Mouse (Mus musculus) urinary bladder, postnatal 10 days (tissue): Measurements from ENCODE around the gene Nol3.
A peak's percentile ranks its signal among the peaks of the same experiment; 100 is the strongest.

ENCODE experiments used
- DNase-seq: peaks from one replicate; pipeline ENCODE4 v3.0.0; 2022; ENCODE audit warnings: low spot score

The Nol3 gene

DNA sequence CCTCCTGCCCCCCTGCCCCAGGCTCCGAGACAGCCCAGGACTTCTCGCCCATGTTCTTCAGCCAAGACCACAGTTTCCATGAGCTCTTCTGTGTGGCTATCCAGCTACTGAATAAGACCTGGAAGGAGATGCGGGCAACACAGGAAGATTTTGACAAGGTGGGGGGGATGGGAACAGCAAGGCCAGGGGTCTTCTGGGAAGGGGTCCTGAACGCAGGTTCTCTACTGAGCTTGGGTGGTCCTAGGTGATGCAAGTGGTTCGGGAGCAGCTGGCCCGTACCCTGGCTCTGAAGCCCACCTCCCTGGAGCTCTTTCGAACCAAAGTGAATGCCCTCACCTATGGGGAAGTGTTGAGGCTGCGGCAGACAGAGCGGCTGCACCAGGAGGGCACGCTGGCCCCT lies 32.5 kb downstream of the Nol3 start:
- DNase-seq: no peak

DNA sequence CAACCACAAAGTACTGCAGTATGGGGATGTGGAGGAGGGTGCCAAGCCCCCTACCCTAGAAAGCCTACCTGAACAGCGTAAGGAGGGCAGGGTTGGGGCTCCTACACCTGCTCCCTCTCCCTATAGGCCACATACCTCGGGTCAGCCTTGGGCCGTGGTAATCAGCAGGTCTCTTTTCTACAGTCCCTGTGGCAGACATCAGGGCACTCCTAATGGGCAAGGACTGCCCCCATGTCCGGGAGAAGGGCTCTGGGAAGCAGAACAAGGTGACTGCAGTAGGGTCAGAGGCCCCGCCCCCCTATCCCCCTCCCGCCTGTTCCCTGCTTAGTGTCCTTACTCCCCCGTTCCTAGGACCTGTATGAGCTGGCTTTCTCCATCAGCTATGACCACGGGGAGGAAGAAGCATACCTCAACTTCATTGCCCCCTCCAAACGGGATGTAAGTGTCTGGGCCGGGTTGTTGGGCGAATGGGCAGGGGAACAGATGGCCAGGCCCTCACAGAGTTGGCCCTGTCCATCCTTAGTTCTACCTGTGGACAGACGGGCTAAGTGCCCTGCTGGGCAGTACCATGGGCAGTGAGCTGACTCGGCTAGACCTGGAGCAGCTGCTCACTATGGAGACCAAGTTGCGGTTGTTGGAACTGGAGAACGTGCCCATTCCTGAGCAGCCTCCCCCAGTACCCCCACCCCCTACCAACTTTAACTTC lies 33.4 kb downstream of the Nol3 start:
- DNase-seq: no peak

DNA sequence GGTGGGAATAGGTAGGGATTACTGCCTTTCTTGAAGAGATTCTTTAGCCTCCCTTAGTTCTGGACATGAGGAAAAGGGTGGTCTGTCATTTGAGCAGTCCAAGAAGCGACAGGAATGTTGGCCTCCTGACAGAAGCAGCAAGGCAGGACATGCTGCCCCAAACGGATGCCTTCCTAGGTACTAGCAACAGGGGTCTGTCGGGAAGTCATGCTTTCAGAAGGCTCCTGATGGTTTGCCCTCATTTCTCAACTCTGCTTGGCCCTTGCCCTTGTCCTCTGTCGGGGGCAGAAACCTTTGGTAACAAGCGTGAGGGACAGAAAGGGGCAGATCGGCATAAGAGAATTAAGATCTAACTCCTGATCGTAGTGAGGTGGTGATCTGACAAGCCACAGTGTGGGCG lies 34.2 kb downstream of the Nol3 start:
- DNase-seq: no peak

DNA sequence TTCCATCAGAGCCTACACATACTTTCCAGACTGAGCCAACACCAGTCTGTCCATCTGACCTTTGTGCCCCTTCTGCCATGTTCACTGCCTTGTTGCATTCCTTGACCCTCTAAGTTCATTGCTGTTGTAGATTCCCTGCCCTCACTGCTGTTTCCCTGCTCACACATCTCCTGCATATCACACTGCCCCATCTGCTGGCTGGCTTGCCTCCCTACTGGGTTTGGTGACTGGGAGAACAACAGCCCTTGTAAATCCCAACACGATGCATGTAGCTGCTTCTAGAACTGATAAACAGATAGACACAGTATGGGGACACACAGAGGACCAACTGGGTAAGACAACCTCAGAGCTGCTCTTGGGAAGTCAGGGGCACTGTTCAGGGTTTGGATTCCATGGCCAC lies 35.8 kb downstream of the Nol3 start:
- no peak for DNase-seq

DNA sequence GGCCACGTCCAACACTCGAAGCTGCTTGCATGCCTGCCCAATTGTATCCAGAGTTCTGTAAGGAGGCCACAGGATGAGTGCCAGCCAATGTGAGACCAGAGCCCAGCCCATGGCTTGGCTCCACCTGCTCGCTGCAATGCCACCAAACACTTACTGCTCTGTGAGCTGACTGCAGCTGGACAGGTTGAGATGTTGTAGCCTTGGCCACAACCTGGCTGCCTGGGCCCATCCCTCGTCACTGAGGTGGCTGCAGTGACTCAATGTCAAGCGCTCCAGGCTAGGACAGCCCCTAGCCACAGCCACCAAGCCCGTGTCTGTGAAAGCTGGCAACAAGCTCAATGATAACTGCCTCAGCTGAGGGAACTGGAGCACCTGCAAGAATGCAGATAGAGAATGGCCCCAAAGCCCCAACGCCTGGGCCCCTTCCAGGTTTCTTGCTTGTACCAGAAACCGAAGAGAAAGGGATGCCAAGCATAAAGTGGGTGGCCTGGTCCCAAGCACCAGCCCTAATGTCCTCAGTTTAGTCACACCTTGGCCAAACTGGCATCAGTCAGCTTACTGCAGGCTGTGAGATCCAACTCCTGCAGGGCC lies 37.0 kb downstream of the Nol3 start:
- no peak for DNase-seq

DNA sequence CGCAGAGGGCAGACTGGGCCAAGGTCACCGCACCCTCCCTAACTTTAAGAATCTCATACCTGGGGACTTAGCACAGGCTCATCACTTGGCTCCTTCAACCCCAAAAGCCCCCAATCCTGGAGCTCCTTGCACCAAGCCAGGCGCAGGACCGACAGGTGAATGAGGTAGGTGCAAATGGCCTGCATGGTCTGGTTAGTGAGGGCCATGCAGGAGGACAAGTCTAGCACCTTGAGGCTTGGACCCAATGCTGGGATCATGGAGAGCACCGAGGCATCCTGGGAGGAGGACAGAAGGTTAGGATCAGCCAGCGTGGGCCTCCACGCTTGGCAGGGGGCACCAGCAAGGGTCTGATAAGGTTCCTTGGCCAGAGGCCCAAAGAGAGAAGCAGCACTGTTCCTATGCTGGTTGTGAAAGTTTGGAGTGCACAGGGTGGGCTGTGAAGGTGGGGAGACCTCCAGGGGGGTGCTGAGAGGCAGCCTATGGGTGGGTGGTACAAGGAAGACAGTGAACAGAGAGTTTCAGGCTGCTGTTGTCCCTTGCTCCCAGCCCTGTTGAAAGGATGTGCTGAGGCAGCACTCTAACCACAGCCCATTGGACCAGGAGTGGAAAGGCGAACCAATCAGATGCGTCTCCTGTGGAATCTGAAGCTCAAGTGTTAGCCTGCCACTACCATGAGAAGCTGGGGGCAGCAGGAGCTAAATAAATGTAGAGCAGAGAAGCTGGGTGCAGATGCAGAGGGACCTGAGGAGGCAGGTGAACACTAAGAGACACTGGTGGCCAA lies 37.9 kb downstream of the Nol3 start:
- DNase-seq: no peak

DNA sequence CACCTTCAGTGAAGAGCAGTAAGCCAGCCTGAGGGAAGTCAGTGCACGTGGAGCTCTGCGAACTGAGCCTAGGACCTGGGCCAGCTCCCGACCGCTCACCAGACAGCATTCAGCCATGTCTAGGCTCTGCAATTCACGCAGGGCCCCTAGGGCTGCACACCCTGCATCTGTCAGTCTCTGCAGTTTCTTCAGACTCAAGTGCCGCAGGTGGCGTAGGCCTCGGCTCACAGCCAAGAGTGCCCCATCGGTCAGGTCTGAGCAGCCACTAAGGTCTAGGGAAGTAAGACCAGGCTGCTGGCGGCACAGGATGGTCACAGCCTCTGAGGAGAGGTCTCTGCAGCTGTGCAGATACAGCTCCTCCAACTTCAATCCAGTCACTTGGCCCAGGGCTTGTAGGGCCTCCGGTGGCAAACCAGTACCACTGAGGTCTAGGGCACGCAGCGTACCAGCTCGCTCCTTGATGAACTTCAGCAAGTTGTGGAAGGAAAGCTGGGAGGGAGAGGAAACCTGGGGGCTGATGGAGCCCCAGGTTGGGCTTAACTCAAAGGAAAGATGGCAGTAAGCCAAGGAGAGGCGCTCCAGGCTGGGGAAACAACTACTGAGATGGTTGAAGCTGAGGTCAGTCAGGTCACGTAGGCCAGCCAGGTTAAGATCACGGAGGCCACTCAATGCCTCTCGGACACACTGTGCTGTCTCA lies 39.3 kb downstream of the Nol3 start:
- DNase-seq: no peak

DNA sequence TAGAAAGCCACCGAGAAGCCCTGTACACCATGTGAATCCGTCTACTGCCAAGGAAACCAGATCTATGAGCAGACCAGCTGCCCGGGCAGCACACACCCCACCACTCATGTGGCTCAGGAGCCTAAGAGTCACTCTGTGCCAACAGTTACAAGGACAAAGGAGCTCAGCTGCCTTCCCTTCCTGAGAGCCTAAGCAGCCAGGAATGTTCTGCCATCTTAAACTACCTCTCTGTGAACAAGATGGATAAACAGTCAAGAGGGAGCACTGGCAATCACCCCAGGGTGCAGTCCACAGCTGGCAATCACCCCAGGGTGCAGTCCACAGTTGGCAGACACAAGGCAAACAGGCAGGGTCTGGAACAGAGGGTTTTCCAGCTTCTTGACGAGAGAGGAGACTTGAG lies 42.0 kb downstream of the Nol3 start:
- no peak for DNase-seq

DNA sequence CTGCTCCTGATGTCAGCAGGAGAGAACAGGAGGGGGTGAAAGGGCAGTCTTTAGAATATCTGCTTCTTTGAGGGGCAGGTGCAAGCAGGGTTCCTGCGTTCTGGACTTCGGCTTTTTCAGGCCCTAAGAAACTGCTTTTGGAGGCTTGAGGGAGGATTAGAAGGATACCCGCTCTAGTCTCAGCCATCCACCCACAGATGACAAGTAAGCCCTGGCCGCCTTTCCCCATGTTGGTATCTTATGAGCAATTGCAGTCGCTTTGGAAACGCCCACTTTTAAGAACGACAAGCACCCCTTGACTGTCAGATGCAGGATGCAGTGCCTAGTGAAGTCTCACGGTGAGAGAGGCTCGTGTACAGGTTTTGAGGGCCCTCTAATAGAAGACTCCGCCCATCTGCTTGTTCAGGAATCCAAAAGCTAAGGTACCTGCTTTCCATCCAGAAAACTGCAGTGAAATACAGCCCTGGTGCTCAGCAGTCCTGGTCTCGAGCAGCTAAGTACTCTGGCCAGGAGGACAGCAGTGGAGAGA lies 42.8 kb downstream of the Nol3 start:
- DNase-seq: no peak

DNA sequence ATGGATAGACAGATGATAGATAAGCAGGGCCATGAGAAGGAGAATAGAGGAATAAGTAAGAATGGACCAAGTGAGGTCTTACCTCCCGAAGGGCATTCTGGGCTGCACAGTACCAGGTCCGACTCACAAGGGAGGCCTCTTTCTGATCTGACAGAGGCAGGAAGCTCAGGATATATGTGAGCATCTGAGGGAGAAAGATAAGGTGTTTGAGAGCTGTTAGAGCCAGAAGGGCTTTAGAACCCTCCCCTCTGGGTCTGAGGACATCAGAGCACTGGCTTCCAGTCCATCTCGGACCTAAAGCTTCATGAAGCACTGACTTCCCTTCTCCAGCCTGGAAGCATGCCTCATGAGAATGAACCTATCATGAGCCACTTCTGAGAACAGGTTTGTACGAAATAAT lies 47.2 kb downstream of the Nol3 start:
- DNase-seq: no peak

DNA sequence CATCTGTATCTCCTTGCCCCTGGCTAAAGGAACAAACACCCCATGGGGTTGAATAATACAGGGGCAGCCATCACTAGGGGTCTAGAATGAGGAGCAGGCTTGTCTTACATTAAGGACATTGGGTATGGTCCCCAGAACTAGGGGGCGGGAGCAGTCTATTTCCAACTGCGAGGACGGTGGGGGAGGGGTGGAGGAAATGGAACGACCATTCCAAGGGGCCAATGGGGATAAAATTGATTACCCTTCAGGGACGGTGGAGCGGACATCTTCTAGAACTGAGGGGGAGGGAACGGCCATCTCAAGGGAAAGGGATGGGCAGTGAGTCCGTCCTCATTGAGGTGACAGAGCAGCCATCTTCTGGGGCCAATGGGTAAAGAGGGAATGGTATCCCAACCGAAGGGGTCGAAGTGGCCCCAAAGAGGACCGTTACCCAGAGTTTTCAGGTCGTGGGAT lies 49.7 kb downstream of the Nol3 start:
- no peak for DNase-seq

DNA sequence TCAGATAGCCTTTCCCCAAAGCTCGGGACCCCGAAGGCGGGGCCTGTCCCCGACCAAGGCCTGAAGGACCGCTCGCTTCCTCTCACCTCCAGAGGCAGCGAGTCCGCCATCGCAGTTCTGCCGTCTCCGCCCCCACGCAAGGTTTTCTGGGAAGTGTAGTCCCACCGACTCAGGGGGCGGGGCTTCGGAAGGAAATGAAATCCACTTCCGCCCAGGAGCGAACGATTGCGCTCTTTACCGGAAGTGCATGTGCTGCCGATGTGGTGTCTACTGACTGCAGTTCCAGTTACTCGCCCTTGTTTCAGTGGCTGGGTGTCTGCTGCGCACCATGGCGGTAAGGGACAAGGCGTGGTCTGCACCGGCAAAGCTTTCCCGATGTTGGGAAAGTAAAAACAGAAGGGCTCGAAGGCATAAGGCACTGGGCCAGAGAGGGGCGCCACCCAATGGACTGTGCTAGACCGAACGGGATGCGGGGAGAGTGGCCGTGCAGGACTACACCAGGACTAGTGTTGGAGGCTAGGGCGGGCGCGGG lies 50.3 kb downstream of the Nol3 start, which contains the start of the genes Lrrc29 and Tmem208:
Lrrc29 (minus strand) TSS at position 138 of the 532 bp plus-strand sequence.
Tmem208 (plus strand) TSS at position 214 of the 532 bp plus-strand sequence.
- peak; percentile 90 for DNase-seq

DNA sequence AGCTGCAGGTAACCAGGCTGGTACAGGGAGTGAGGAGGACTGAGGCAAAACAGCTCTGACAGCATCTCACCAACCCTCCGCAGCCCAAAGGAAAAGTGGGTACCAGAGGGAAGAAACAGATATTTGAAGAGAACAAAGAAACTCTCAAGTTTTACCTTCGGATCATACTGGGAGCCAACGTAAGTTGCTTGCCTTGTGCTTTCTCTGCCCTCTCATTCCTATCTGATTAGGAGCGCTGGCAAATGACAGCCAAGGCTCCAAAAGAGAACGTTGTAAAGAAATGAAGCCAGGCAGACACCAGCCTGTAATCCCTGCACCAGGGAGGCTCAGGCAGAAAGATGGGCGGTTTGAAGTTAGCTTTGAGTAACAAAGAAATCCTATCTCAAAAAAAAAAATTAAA lies 51.0 kb downstream of the Nol3 start:
- no peak for DNase-seq

DNA sequence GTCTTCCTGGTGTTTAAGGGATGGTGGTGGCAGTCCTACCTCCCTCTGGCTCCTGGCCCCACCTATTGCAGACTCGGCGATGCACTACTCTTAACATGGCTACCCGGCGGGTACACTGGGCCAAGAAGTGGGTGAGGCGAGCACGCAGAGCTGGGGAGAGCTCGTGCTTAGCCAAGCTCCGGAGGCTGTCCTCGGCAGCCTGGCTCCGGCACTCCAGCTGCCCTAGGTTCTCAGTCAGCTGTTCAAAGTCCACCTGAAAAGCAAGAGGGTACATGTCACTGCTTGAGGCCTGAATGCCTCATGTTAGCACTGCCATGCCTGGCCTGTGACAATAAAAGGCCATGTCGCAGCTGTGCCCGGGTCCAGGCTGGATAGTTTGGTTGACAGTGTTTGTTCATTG lies 54.4 kb downstream of the Nol3 start:
- no peak for DNase-seq

DNA sequence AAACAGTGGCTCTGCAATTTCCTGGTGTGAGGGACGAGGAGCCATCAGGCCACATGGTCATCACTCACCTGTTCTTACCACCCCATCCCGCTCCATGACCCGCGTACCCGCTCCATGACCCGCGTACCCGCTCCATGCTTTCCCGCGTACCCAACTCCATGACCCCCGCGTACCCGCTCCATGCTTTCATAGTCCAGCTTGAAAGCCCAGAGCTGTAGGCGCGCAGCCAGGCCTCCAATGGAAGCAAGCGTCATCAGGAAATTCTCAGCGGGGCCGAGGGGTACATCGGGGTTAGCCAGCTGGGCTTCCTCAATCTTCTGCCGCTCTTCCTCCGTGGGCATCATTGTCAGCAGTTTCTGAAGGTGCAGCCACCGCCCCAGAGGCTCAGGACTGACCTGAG lies 55.5 kb downstream of the Nol3 start:
- no peak for DNase-seq
